Mouse (Mus musculus) liver, embryonic 13.5 days (tissue): ENCODE results near the gene Pnma1. TPM values are rescaled to one million over a fixed set of nuclear protein-coding genes. Genes with fewer than 3 reads are reported as not detected.
A peak's percentile ranks its signal among the peaks of the same experiment; 100 is the strongest.
"Not testable (repeated sequence)": the region's sequence is repeated elsewhere in the genome, so short reads cannot be mapped to it uniquely, and the experiment has no call there.

Experiments
- ATAC-seq: fragments of 200-750 bp; cut with Nextera tagmentation; 2 replicates; pipeline ENCODE4 v1.8.0; 2017; ENCODE audit warnings: low read depth, mild to moderate bottlenecking, moderate number of reproducible peaks, moderate library complexity
- DNase-seq: peaks from one replicate; pipeline ENCODE4 v3.0.0; 2022
- H3K27ac ChIP-seq: fragments of 300-500 bp; sonication (generic); 2 replicates; pipeline ENCODE4 v1.5.1; 2015; ENCODE audit warnings: moderate library complexity, mild to moderate bottlenecking, inconsistent platforms
- H3K27me3 ChIP-seq: fragments of 300-500 bp; sonication (generic); 2 replicates; pipeline ENCODE4 v1.6.1; 2015; ENCODE audit warnings: mild to moderate bottlenecking, inconsistent platforms
- H3K36me3 ChIP-seq: fragments of 300-500 bp; sonication (generic); 2 replicates; pipeline ENCODE4 v1.6.1; 2015; ENCODE audit warnings: mild to moderate bottlenecking, inconsistent platforms
- H3K4me1 ChIP-seq: fragments of 300-500 bp; sonication (generic); replicated peaks from 2 replicates; pipeline ENCODE4 v1.6.1; 2015; ENCODE audit warnings: inconsistent platforms
- H3K4me2 ChIP-seq: fragments of 300-500 bp; sonication (generic); 2 replicates; pipeline ENCODE4 v1.6.1; 2015; ENCODE audit warnings: inconsistent platforms, mild to moderate bottlenecking, moderate library complexity
- H3K4me3 ChIP-seq: fragments of 300-500 bp; sonication (generic); replicated peaks from 2 replicates; pipeline ENCODE4 v1.5.1; 2015; ENCODE audit warnings: mild to moderate bottlenecking, inconsistent platforms
- H3K9ac ChIP-seq: fragments of 300-500 bp; sonication (generic); 2 replicates; pipeline ENCODE4 v1.6.1; 2015; ENCODE audit warnings: mild to moderate bottlenecking, inconsistent platforms
- H3K9me3 ChIP-seq: fragments of 300-500 bp; sonication (generic); replicated peaks from 2 replicates; pipeline ENCODE4 v1.6.1; 2016; ENCODE audit warnings: inconsistent platforms
- WGBS: fragments of 180-500 bp; shearing (Covaris S2); methylation state at CpG from one replicate; pipeline ENCODE4 v1.1.7; 2015; ENCODE audit not compliant: insufficient replicate concordance; 5-methylcytosine and 5-hydroxymethylcytosine counted together
- polyA plus RNA-seq: library from polyadenylated mRNA; unstranded; fragments of >200 nt; fragmentation: Nextera tagmentation; extraction: Ambion mirVana; gene quantifications from 2 replicates; pipeline ENCODE4 v1.2.1, GENCODE M21; 2015

Pnma1 gene
- polyA plus RNA-seq, 1 experiment from 2014 or later, result 0.14 TPM

DNA sequence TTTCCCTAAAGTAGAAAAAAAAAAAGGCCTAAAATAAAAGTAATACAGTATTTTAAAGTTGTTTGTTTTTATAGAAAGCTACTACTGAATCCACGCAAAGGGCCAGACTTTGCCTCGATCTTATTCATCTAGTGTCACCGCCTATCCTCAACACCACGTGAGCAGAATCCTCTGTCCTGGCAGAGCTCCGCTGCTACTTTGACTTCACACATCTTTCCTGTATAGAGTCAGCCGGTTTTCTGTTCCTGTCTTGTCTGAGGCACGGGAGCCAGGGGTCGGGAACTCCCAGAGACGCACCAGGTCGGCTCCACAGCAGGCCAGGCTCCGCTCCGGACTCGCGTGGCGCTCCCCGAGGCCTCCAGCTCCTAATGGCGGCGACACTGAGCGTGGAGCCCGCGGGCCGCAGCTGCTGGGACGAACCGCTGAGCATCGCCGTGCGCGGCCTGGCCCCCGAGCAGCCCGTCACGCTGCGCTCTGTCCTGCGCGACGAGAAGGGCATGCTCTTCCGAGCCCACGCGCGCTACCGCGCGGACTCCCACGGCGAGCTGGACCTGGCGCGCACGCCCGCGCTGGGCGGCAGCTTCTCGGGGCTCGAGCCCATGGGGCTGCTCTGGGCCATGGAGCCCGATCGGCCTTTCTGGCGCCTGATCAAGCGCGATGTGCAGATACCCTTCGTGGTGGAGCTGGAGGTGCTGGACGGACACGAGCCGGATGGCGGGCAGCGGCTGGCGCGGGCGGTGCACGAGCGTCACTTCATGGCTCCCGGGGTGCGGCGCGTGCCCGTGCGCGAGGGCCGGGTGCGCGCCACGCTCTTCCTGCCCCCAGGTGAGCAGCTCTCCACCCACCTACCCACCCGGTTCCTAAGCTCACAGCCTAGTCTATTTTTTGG is 47.4 kb downstream of the Pnma1 start, which contains the start of gene Acot6:
TSS of gene Acot6 (plus strand) at position 51 of the 889 bp plus-strand sequence.
- Histone ChIP-seq H3K4me1 (peaks cover 14% of the 10 kb centered on the region; the same call in 1 of the 2 replicates), H3K4me3 (peak within 1 kb of the TSS; percentile 64), H3K4me2 (peak within 1 kb of the TSS; percentile 85), H3K9ac (peak within 1 kb of the TSS; percentile 70)
- peak; percentile 17 for DNase-seq
- not testable (repeated sequence) for H3K27me3 ChIP-seq, H3K27ac ChIP-seq, H3K36me3 ChIP-seq, H3K9me3 ChIP-seq
- under 1% methylated on average over 80 of the region's 80 CpGs for WGBS
- peak; percentile 70 for ATAC-seq

DNA sequence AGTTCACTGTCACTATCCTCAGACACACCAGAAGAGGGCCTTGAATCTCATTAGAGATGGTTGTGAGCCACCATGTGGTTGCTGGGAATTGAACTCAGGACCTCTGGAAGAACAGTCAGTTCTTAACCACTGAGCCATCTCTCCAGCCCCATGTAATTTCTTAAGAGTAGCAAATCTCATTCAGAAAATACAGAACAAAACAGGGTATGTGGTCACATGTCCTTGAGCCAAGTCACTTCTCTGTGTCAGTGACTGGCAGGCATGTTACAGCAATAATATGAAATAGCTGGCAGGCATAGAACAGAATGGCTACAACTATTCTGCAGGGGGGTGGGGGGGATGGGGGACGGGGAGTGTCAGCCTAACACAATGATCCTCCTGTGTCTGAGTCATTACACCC is 48.2 kb downstream of the Pnma1 start:
- Histone ChIP-seq H3K27ac (no peak overlapping the region), H3K4me2 (no peak overlapping the region; the same call in 1 of the 2 replicates), H3K36me3 (no peaks in the 10 kb centered on the region), H3K4me3 (no peak overlapping the region), H3K9me3 (no peaks in the 10 kb centered on the region), H3K9ac (no peak overlapping the region), H3K4me1 (peaks cover 14% of the 10 kb centered on the region; the same call in 1 of the 2 replicates), H3K27me3 (no peaks in the 10 kb centered on the region)
- 53% methylated on average over 1 of the region's 1 CpGs for WGBS
- ATAC-seq (no peak), DNase-seq (no peak)

DNA sequence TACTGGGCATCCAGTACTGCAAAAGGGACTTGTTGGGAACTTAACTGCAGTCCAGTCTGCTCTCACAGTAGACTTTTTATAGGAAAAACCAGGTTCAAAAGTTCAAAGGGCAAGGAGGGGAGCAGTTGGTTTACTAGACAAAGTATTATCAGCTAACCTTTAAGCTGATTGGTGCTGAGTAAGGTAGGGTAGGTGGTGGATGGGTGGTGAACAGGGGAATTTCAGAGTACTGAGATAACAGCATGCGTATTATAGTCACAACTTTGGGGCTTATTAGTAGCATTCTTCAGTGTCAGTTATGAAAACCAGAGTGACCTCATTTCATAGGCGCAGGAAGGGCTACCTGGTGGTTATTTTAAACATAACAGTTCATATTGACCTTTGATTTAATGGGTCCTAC is 48.7 kb downstream of the Pnma1 start:
- no peak overlapping the region for H3K4me2 ChIP-seq
- no peak overlapping the region for H3K27ac ChIP-seq
- H3K4me1 ChIP-seq, result peaks cover 14% of the 10 kb centered on the region; the same call in 1 of the 2 replicates
- H3K4me3 ChIP-seq, result no peak overlapping the region
- H3K36me3 ChIP-seq, result no peaks in the 10 kb centered on the region
- no peaks in the 10 kb centered on the region for H3K27me3 ChIP-seq
- no peak for DNase-seq
- WGBS, result 61% methylated on average over 2 of the region's 2 CpGs
- no peaks in the 10 kb centered on the region for H3K9me3 ChIP-seq
- peak; percentile 43; the same call in 1 of the 2 replicates for ATAC-seq
- no peak overlapping the region for H3K9ac ChIP-seq

Other genes starting within 250 kb of the Pnma1 start
- 11.8 and 16.3 TPM in 2 replicates for gene Numb, start 226.6 kb downstream of the Pnma1 start, polyA plus RNA-seq
- gene Riox1, start 197.9 kb downstream of the Pnma1 start, polyA plus RNA-seq, result 9.3 and 9.8 TPM in 2 replicates
- gene Heatr4, start 163.6 kb downstream of the Pnma1 start, polyA plus RNA-seq, result not detected in 2 replicates
- gene Acot2, start 160.6 kb downstream of the Pnma1 start, polyA plus RNA-seq, result 14.7 and 16.1 TPM in 2 replicates
- gene Acot1, start 139.0 kb downstream of the Pnma1 start, polyA plus RNA-seq, result 28.2 and 34.7 TPM in 2 replicates
- gene Acot4, start 110.1 kb downstream of the Pnma1 start, polyA plus RNA-seq, result 6.7 and 7.9 TPM in 2 replicates
- 0.46 TPM in 1 of 2 replicates, not detected in the other for gene Gm49366, start 109.6 kb downstream of the Pnma1 start, polyA plus RNA-seq
- 4.2 and 4.7 TPM in 2 replicates for gene Acot3, start 96.3 kb downstream of the Pnma1 start, polyA plus RNA-seq
- not detected in 2 replicates for gene Acot5, start 79.2 kb downstream of the Pnma1 start, polyA plus RNA-seq
- 0.40 and 0.51 TPM in 2 replicates for gene Acot6, start 47.8 kb downstream of the Pnma1 start, polyA plus RNA-seq
- 0.23 and 0.27 TPM in 2 replicates for gene Dnal1, start 34.1 kb downstream of the Pnma1 start, polyA plus RNA-seq
- 3.7 and 4.4 TPM in 2 replicates for gene Elmsan1, start 70.4 kb upstream of the Pnma1 start, polyA plus RNA-seq
- gene Ptgr2, start 136.7 kb upstream of the Pnma1 start, polyA plus RNA-seq, result 29.3 and 36.5 TPM in 2 replicates
- gene Zfp410, start 168.4 kb upstream of the Pnma1 start, polyA plus RNA-seq, result 44.5 and 49.1 TPM in 2 replicates
- 29.4 and 29.6 TPM in 2 replicates for gene Coq6, start 213.2 kb upstream of the Pnma1 start, polyA plus RNA-seq
- gene Fam161b, start 213.3 kb upstream of the Pnma1 start, polyA plus RNA-seq, result 1.4 and 1.5 TPM in 2 replicates